Mouse (Mus musculus) kidney, postnatal 25 days (tissue): Measurements from ENCODE around the gene Ppp1cb.
"Not testable (repeated sequence)": the region's sequence is repeated elsewhere in the genome, so short reads cannot be mapped to it uniquely, and the experiment has no call there.

Experiments
- DNase-seq, 2 experiments: peaks; one replicate each; pipeline ENCODE4 v3.0.0; 2021; ENCODE audit warnings: mixed read lengths in 2 of 2

Gene Ppp1cb

GRCm38 (mm10) chr5:32458408-32459143, at the start of gene Ppp1cb:
Gene Ppp1cb (plus strand): TSS chr5:32458843.
- peak; percentile 98 to 100 for DNase-seq

- no peak for DNase-seq
These were observed 48.9 kb upstream of the Ppp1cb start for GRCm38 (mm10) chr5:32409747-32410146.

- DNase-seq, result no peak
These were observed 47.5 kb upstream of the Ppp1cb start for GRCm38 (mm10) chr5:32410954-32411688.

GRCm38 (mm10) chr5:32412186-32412950, 46.3 kb upstream of the Ppp1cb start:
- peak; percentile 29 to 48 for DNase-seq

- DNase-seq, result peak in 1 of 2 experiments; percentile 53
These were observed 45.6 kb upstream of the Ppp1cb start for GRCm38 (mm10) chr5:32413083-32413482.

- DNase-seq, result no peak
These were observed 45.1 kb upstream of the Ppp1cb start for GRCm38 (mm10) chr5:32413569-32413968.

GRCm38 (mm10) chr5:32414461-32414985, 44.1 kb upstream of the Ppp1cb start:
- no peak for DNase-seq

- no peak for DNase-seq
These were observed 43.1 kb upstream of the Ppp1cb start for GRCm38 (mm10) chr5:32415554-32415953.

GRCm38 (mm10) chr5:32416881-32417280, 41.8 kb upstream of the Ppp1cb start:
- DNase-seq, result peak; percentile 75 to 87

- no peak for DNase-seq
These were observed 36.5 kb upstream of the Ppp1cb start for GRCm38 (mm10) chr5:32422081-32422589.

GRCm38 (mm10) chr5:32423339-32424046, 35.1 kb upstream of the Ppp1cb start:
- no peak for DNase-seq

GRCm38 (mm10) chr5:32424464-32424863, 34.2 kb upstream of the Ppp1cb start:
- no peak for DNase-seq

GRCm38 (mm10) chr5:32425485-32426171, 33.0 kb upstream of the Ppp1cb start:
- no peak for DNase-seq

- no peak for DNase-seq
These were observed 28.2 kb upstream of the Ppp1cb start for GRCm38 (mm10) chr5:32430399-32430798.

- not testable (repeated sequence) for DNase-seq
These were observed 24.3 kb upstream of the Ppp1cb start for GRCm38 (mm10) chr5:32434346-32434745.

- no peak for DNase-seq
These were observed 23.0 kb upstream of the Ppp1cb start for GRCm38 (mm10) chr5:32435612-32436011.

GRCm38 (mm10) chr5:32437901-32438563, 20.6 kb upstream of the Ppp1cb start:
- DNase-seq, result no peak

- no peak for DNase-seq
These were observed 20.1 kb upstream of the Ppp1cb start for GRCm38 (mm10) chr5:32438564-32438922.

- peak in 1 of 2 experiments; percentile 31 for DNase-seq
These were observed 17.3 kb upstream of the Ppp1cb start for GRCm38 (mm10) chr5:32441336-32441735.

- no peak for DNase-seq
These were observed 16.6 kb upstream of the Ppp1cb start for GRCm38 (mm10) chr5:32441992-32442575.

- DNase-seq, result no peak
These were observed 14.7 kb upstream of the Ppp1cb start for GRCm38 (mm10) chr5:32443906-32444305.
